ENCODE assay signal across 12 mouse cellular contexts in the genomic region with DNA sequence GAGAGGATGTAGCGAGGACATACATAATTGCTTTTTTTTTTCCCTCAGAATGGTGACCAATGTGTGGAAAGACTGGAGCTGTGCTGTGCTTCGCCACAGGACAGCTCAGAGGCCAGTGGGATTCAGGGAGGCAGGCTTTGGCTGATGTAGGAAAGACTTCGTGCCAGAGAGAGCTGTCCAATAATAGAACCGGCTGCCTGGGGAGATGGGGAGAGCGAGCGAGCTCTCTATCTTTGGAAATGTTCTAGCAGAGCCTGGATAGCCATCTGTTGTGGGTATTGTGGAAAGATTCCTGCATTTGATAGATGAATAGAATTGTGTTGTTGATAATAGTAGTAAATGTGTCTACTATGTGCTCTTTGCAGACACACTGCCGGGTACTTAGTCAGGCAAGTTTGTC.
A peak's percentile ranks its signal among the peaks of the same experiment; 100 is the strongest.
DNase-seq lines count a peak whose midpoint lies in the region; ATAC-seq and TF ChIP-seq lines count a peak whose summit lies in the region.
"Had no signal": no experiment of that assay in that cellular context is flagged by ENCODE, and none has a peak within 500 bp of the region (broad histone marks: within the 10 kb centered on the region; RNA-seq: fewer than 3 reads in every experiment).

No protein-coding gene starts in this region.

- no peak overlapping the region for H3K9ac ChIP-seq in limb, embryonic 14.5 days (ENCODE audit: low read depth, low read length, severe bottlenecking)
- H3K9ac ChIP-seq in kidney, embryonic 16.5 days (replicated peaks; ENCODE audit: low read length) = no peak overlapping the region
- H3K9ac ChIP-seq: liver, embryonic 15.5 days had no signal

- no peak overlapping the region for H3K27ac ChIP-seq in limb, embryonic 14.5 days (replicated peaks; ENCODE audit: low read depth, low read length)
- H3K27ac ChIP-seq in limb, embryonic 10.5 days = no peak overlapping the region
- no peak overlapping the region for H3K27ac ChIP-seq in kidney, embryonic 16.5 days (ENCODE audit: low read length)
- H3K27ac ChIP-seq: liver, embryonic 15.5 days had no signal

- H3K4me1 ChIP-seq in limb, embryonic 14.5 days (ENCODE audit: control insufficient read depth, insufficient read depth, low read length) = no peaks in the 10 kb centered on the region
- H3K4me1 ChIP-seq in limb, embryonic 10.5 days = 0 out of 2 replicates have a peak, but pooled peaks cover 2% of the 10 kb centered on the region
- H3K4me1 ChIP-seq in kidney, embryonic 16.5 days (ENCODE audit: insufficient read depth, low read length) = peaks cover 5% of the 10 kb centered on the region; the same call in 1 of the 2 replicates
- H3K4me1 ChIP-seq: liver, embryonic 15.5 days had no signal

- peak; percentile 9 for DNase-seq in limb, embryonic 14.5 days (ENCODE audit: low spot score)
- DNase-seq in limb, embryonic 10.5 days (ENCODE audit: low spot score) = no peak
- DNase-seq in cerebellum, postnatal 36 days = peak; percentile 84 to 86
- DNase-seq in layer of hippocampus, postnatal 10 days (ENCODE audit: low spot score in 2 of 2) = peak; percentile 56 to 64
- peak; percentile 66 to 86 for DNase-seq in right cerebral cortex, postnatal 36 days (ENCODE audit: low spot score in 2 of 2)
- no peak for DNase-seq in testis, postnatal 14 days (ENCODE audit: low spot score)
- no peak for DNase-seq in lung, postnatal 14 days
- DNase-seq: kidney, adult 8-10 months had no signal

- WGBS in limb, embryonic 14.5 days = 66% methylated on average over 7 of the region's 7 CpGs
- WGBS in limb, embryonic 10.5 days = 80% methylated on average over 7 of the region's 7 CpGs
- 60% methylated on average over 7 of the region's 7 CpGs for WGBS in kidney, embryonic 16.5 days

- TF ChIP-seq POLR2A in limb, embryonic 14.5 days (IDR thresholded peaks at IDR 0.05; ENCODE audit: borderline replicate concordance, extremely low read depth, insufficient read depth, insufficient read length) = no peak

- ATAC-seq in limb, embryonic 14.5 days (ENCODE audit: low FRiP score, low read depth) = no peak
- ATAC-seq in kidney, embryonic 16.5 days (ENCODE audit: low FRiP score, low TSS enrichment) = no peak
- ATAC-seq: activated CD4-positive, CD25-positive, alpha-beta regulatory T cell, adult 4 months had no signal

- H3K4me2 ChIP-seq in limb, embryonic 14.5 days (replicated peaks; ENCODE audit: low read depth, low read length, severe bottlenecking) = no peak overlapping the region
- H3K4me2 ChIP-seq in kidney, embryonic 16.5 days (replicated peaks; ENCODE audit: low read depth, low read length) = no peak overlapping the region
- H3K4me2 ChIP-seq: liver, embryonic 15.5 days had no signal

- H3K4me3 ChIP-seq in limb, embryonic 14.5 days (replicated peaks; ENCODE audit: low read length) = no peak overlapping the region
- no peak overlapping the region for H3K4me3 ChIP-seq in limb, embryonic 10.5 days
- H3K4me3 ChIP-seq in kidney, embryonic 16.5 days (ENCODE audit: low read length) = no peak overlapping the region
- H3K4me3 ChIP-seq: liver, embryonic 15.5 days had no signal

- no peaks in the 10 kb centered on the region for H3K9me3 ChIP-seq in limb, embryonic 14.5 days (ENCODE audit: control insufficient read depth, low read length)
- H3K9me3 ChIP-seq in limb, embryonic 10.5 days (replicated peaks) = no peaks in the 10 kb centered on the region
- H3K9me3 ChIP-seq in kidney, embryonic 16.5 days (ENCODE audit: low read length) = no peaks in the 10 kb centered on the region
- H3K9me3 ChIP-seq: liver, embryonic 15.5 days had no signal

- H3K36me3 ChIP-seq in limb, embryonic 14.5 days (ENCODE audit: control insufficient read depth, insufficient read depth, low read length) = no peaks in the 10 kb centered on the region
- H3K36me3 ChIP-seq in limb, embryonic 10.5 days = no peaks in the 10 kb centered on the region
- no peaks in the 10 kb centered on the region for H3K36me3 ChIP-seq in kidney, embryonic 16.5 days (ENCODE audit: insufficient read depth, low read length)
- H3K36me3 ChIP-seq: liver, embryonic 15.5 days had no signal

- no peaks in the 10 kb centered on the region for H3K27me3 ChIP-seq in limb, embryonic 14.5 days (ENCODE audit: control insufficient read depth, insufficient read depth, low read length)
- no peaks in the 10 kb centered on the region for H3K27me3 ChIP-seq in limb, embryonic 10.5 days (ENCODE audit: low read depth, poor library complexity, severe bottlenecking)
- H3K27me3 ChIP-seq in kidney, embryonic 16.5 days (ENCODE audit: insufficient read depth, low read length) = no peaks in the 10 kb centered on the region
- H3K27me3 ChIP-seq: CH12.LX; liver, embryonic 15.5 days had no signal

Comparison
In these comparisons a context has a peak if more than half of its experiments do, and no peak if none do; other contexts are left out.
1. DNase-seq: peak in limb, embryonic 14.5 days (single experiment), cerebellum, postnatal 36 days (2 of 2), layer of hippocampus, postnatal 10 days (2 of 2) and right cerebral cortex, postnatal 36 days (2 of 2); none in limb, embryonic 10.5 days (single experiment), testis, postnatal 14 days (single experiment) and lung, postnatal 14 days (single experiment).